Mouse (Mus musculus): Measurements from ENCODE around the gene Lhb.
"Not testable (repeated sequence)": the region's sequence is repeated elsewhere in the genome, so short reads cannot be mapped to it uniquely, and the experiment has no call there.

Lhb gene

GRCm38 (mm10) chr7:45455932-45456696 lies 35.5 kb downstream of the Lhb start:
- no peak for DNase-seq (ENCODE audit: low read depth)

- no peak for DNase-seq (ENCODE audit: low read depth)
Observed at GRCm38 (mm10) chr7:45456721-45457203, 36.1 kb downstream of the Lhb start.

- DNase-seq (ENCODE audit: low read depth): peak; percentile 51
Observed at GRCm38 (mm10) chr7:45457204-45458060, 36.8 kb downstream of the Lhb start.

GRCm38 (mm10) chr7:45458748-45459563 lies 38.3 kb downstream of the Lhb start:
- DNase-seq (ENCODE audit: low read depth): peak; percentile 91

- peak; percentile 96 for DNase-seq (ENCODE audit: low read depth)
Observed at GRCm38 (mm10) chr7:45459564-45460140, 39.0 kb downstream of the Lhb start, which contains the start of gene Ftl1. Ftl1 (minus strand) TSS chr7:45459884.

- DNase-seq (ENCODE audit: low read depth): no peak
Observed at GRCm38 (mm10) chr7:45460377-45460776, 39.8 kb downstream of the Lhb start.

GRCm38 (mm10) chr7:45460860-45461314 lies 40.3 kb downstream of the Lhb start:
- no peak for DNase-seq (ENCODE audit: low read depth)

GRCm38 (mm10) chr7:45461326-45461725 lies 40.7 kb downstream of the Lhb start:
- no peak for DNase-seq (ENCODE audit: low read depth)

GRCm38 (mm10) chr7:45461781-45462180 lies 41.2 kb downstream of the Lhb start:
- no peak for DNase-seq (ENCODE audit: low read depth)

GRCm38 (mm10) chr7:45462325-45462724 lies 41.7 kb downstream of the Lhb start:
- DNase-seq (ENCODE audit: low read depth): no peak

- not testable (repeated sequence) for DNase-seq (ENCODE audit: low read depth)
Observed at GRCm38 (mm10) chr7:45462868-45463267, 42.2 kb downstream of the Lhb start.

- no peak for DNase-seq (ENCODE audit: low read depth)
Observed at GRCm38 (mm10) chr7:45463987-45464778, 43.6 kb downstream of the Lhb start.

- no peak for DNase-seq (ENCODE audit: low read depth)
Observed at GRCm38 (mm10) chr7:45465112-45465511, 44.5 kb downstream of the Lhb start.

GRCm38 (mm10) chr7:45465549-45465948 lies 44.9 kb downstream of the Lhb start:
- no peak for DNase-seq (ENCODE audit: low read depth)

GRCm38 (mm10) chr7:45466283-45467089 lies 45.9 kb downstream of the Lhb start, which contains the start of gene Bax:
Bax (minus strand) TSS chr7:45466898.
- peak; percentile 95 for DNase-seq (ENCODE audit: low read depth)

GRCm38 (mm10) chr7:45467090-45467670 lies 46.6 kb downstream of the Lhb start:
- no peak for DNase-seq (ENCODE audit: low read depth)

GRCm38 (mm10) chr7:45470869-45471268 lies 50.2 kb downstream of the Lhb start:
- peak; percentile 88 for DNase-seq (ENCODE audit: low read depth)
